Mouse (Mus musculus) midbrain, embryonic 13.5 days (tissue): ENCODE measurements around the gene Fam102a. TPM values are rescaled to one million over a fixed set of nuclear protein-coding genes. Genes with fewer than 3 reads are reported as not detected.
A peak's percentile ranks its signal among the peaks of the same experiment; 100 is the strongest.

ENCODE experiments used
- ATAC-seq: fragments of 200-750 bp; cut with Nextera tagmentation; 2 replicates; pipeline ENCODE4 v1.8.0; 2017; ENCODE audit warnings: mild to moderate bottlenecking, moderate TSS enrichment, moderate library complexity
- H3K27ac ChIP-seq: fragments of 300-500 bp; sonication (generic); 2 replicates; pipeline ENCODE4 v1.5.1; 2015; ENCODE audit warnings: inconsistent platforms, mild to moderate bottlenecking, moderate library complexity
- H3K27me3 ChIP-seq: fragments of 300-500 bp; sonication (generic); 2 replicates; pipeline ENCODE4 v1.6.1; 2015; ENCODE audit warnings: mild to moderate bottlenecking, inconsistent platforms
- H3K36me3 ChIP-seq: fragments of 300-500 bp; sonication (generic); 2 replicates; pipeline ENCODE4 v1.6.1; 2015; ENCODE audit warnings: mild to moderate bottlenecking, inconsistent platforms
- H3K4me1 ChIP-seq: fragments of 300-500 bp; sonication (generic); replicated peaks from 2 replicates; pipeline ENCODE4 v1.6.1; 2015; ENCODE audit warnings: inconsistent platforms
- H3K4me2 ChIP-seq: fragments of 300-500 bp; sonication (generic); replicated peaks from 2 replicates; pipeline ENCODE4 v1.6.1; 2015; ENCODE audit warnings: moderate library complexity, mild to moderate bottlenecking, inconsistent platforms
- H3K4me3 ChIP-seq: fragments of 300-500 bp; sonication (generic); replicated peaks from 2 replicates; pipeline ENCODE4 v1.5.1; 2015; ENCODE audit warnings: mild to moderate bottlenecking, inconsistent platforms
- H3K9ac ChIP-seq: fragments of 300-500 bp; sonication (generic); replicated peaks from 2 replicates; pipeline ENCODE4 v1.6.1; 2015; ENCODE audit warnings: mild to moderate bottlenecking, inconsistent platforms
- H3K9me3 ChIP-seq: fragments of 300-500 bp; sonication (generic); 2 replicates; pipeline ENCODE4 v1.6.1; 2016; ENCODE audit warnings: mild to moderate bottlenecking, inconsistent platforms
- WGBS: fragments of 180-500 bp; shearing (Covaris S2); methylation state at CpG from one replicate; pipeline ENCODE4 v1.1.7; 2015; 5-methylcytosine and 5-hydroxymethylcytosine counted together
- polyA plus RNA-seq: library from polyadenylated mRNA; unstranded; fragments of >200 nt; fragmentation: Nextera tagmentation; extraction: Ambion mirVana; gene quantifications from 2 replicates; pipeline ENCODE4 v1.2.1, GENCODE M21; 2015

The Fam102a gene
- polyA plus RNA-seq, 1 experiment from 2014 or later: 7.3 TPM

DNA sequence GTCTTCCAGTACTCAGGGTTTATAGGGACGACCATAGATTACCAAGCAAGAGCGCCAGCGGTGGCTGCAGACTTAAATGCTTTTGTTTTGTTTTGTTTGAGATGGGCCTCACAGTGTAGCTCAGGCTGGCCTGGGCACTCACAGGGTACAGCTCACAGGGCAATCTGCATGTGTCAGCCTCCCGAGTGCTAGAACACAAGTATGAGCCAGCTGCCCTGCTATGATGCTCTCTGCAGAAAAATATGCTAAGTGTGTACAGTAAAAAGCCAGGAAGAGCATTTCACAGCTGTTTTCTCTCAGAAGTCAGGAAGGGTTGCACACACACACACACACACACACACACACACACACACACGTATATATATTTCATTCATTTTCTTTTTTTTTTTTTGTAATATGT lies 34.7 kb upstream of the Fam102a start:
- Histone ChIP-seq H3K4me2 (no peak overlapping the region), H3K4me3 (no peak overlapping the region), H3K27ac (no peak overlapping the region), H3K9ac (no peak overlapping the region), H3K27me3 (no peaks in the 10 kb centered on the region), H3K36me3 (no peaks in the 10 kb centered on the region), H3K4me1 (no peaks in the 10 kb centered on the region), H3K9me3 (no peaks in the 10 kb centered on the region)
- WGBS: 80% methylated on average over 5 of the region's 5 CpGs
- ATAC-seq: no peak

- Histone ChIP-seq H3K9ac (no peak overlapping the region), H3K27me3 (no peaks in the 10 kb centered on the region), H3K4me3 (no peak overlapping the region), H3K27ac (no peak overlapping the region), H3K4me1 (no peaks in the 10 kb centered on the region), H3K36me3 (no peaks in the 10 kb centered on the region), H3K9me3 (no peaks in the 10 kb centered on the region), H3K4me2 (no peak overlapping the region)
- ATAC-seq: no peak
- WGBS: 74% methylated on average over 5 of the region's 5 CpGs
These were observed 33.3 kb upstream of the Fam102a start for GRCm38 (mm10) chr2:32501754-32502324.

DNA sequence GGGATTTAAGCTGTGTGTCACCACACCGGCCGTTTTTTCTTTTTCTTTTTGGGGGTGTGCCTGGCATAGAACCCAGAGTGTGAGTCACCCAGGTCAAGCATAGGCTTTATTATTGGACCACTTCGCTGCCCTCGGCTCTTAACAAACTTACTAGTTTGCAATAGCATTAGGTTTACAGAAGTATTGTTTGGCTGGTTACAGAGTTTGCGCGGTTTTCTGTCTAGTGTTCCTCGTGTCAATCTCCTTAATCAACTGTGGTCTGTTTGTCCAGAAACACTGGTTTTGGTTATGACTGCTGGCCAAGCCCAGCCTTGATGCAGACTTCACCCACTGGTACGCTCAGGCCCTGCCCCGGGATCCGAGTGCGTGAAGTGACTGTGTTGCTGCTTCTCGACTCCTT lies 32.3 kb upstream of the Fam102a start:
- H3K4me2 ChIP-seq: no peak overlapping the region
- 90% methylated on average over 12 of the region's 12 CpGs for WGBS
- H3K36me3 ChIP-seq: no peaks in the 10 kb centered on the region
- H3K27me3 ChIP-seq: no peaks in the 10 kb centered on the region
- no peak for ATAC-seq
- H3K27ac ChIP-seq: no peak overlapping the region
- H3K9me3 ChIP-seq: no peaks in the 10 kb centered on the region
- no peaks in the 10 kb centered on the region for H3K4me1 ChIP-seq
- no peak overlapping the region for H3K4me3 ChIP-seq
- no peak overlapping the region for H3K9ac ChIP-seq

DNA sequence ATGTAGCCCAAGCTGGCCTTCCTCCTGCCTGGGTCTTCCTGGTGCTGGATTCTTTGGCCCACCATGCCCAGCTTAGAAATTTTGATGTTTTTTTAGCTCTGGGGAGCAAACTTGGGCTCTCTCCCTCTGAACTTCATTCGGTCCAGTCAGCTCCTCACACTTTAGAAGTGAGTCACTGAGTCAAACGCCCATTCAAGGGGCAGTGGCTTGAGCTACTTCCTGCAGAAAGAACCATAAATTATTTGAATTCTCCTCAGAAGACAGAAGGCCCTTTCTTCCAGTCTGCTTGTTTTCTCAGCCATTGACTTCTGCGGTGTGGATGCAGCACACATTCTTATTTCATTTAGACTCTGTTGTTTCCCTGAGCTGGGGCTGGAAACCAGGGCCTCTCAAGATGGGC lies 31.5 kb upstream of the Fam102a start:
- Histone ChIP-seq H3K4me3 (no peak overlapping the region), H3K4me1 (no peaks in the 10 kb centered on the region), H3K27me3 (no peaks in the 10 kb centered on the region), H3K36me3 (no peaks in the 10 kb centered on the region), H3K27ac (no peak overlapping the region), H3K4me2 (no peak overlapping the region), H3K9me3 (no peaks in the 10 kb centered on the region), H3K9ac (no peak overlapping the region)
- no peak for ATAC-seq
- 76% methylated on average over 3 of the region's 3 CpGs for WGBS

DNA sequence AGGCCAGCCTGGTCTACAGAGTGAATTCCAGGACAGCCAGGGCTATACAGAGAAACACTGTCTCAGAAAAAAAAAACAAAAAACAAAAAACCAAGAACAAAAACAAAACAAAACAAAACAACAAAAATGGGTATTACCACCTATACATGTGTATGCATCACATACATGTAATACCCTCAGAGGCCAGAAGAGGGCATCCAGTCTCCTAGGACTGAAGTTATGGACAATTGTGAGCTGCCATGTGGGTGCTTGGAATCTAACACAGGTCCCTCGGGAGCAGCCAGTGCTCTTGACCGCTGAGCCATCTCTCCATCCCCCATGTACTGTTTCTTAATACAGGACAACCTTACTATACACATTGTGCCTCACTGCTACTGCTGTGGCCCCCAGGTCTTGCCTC lies 29.6 kb upstream of the Fam102a start:
- Histone ChIP-seq H3K4me1 (no peaks in the 10 kb centered on the region), H3K4me3 (no peak overlapping the region), H3K27me3 (no peaks in the 10 kb centered on the region), H3K9ac (no peak overlapping the region), H3K27ac (no peak overlapping the region), H3K36me3 (no peaks in the 10 kb centered on the region), H3K4me2 (no peak overlapping the region), H3K9me3 (no peaks in the 10 kb centered on the region)
- 98% methylated on average over 2 of the region's 2 CpGs for WGBS
- ATAC-seq: no peak

DNA sequence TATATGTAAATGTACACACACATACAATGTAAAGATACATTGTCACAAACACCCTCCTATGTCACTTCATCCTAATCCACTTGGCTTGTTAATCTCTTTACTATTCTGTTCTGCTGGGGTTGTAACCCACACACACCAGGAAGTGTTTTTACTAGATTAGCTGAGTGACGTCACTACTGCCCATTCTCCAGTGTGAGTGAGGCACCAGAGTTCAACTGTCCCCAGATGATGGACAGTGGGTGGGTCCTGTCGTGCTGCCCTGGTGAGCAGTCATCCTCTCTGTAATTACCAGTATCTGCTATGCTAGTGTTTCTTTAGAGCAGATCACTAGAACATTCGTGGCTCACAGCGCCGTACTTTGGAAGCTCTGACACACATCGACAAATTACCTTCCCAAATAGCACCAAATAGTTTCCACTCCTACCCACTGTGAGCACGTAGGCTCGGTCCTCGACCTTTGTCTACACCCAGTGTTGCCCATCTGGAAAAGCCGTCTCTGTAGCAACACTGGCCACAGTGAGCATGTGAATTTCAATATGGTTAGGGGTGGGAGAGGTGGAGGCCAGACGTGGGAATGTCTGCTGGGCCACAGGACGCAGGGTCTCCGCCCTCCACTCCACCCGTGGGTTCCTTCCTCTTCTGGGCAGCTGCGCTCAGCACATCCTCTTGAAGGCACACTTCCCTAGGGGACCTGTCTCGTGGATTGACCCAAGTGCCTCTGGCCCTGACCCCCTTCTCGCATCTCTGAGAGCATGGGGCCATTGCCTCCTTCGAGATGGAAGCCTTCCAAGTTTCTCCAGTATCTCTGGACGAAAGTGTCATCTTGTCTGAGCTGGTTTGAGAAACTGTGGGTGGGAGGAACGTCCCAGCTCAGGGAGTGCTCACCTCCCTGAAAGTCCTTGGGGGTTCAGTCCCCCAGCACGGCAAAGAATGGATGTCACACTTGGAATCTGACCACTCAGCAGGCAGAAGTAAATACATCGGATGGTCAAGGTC lies 28.2 kb upstream of the Fam102a start:
- 82% methylated on average over 22 of the region's 22 CpGs for WGBS

GRCm38 (mm10) chr2:32507906-32508305 lies 27.2 kb upstream of the Fam102a start:
- Histone ChIP-seq H3K9ac (no peak overlapping the region), H3K4me1 (no peaks in the 10 kb centered on the region), H3K9me3 (no peaks in the 10 kb centered on the region), H3K4me2 (no peak overlapping the region), H3K36me3 (no peaks in the 10 kb centered on the region), H3K27ac (no peak overlapping the region), H3K27me3 (no peaks in the 10 kb centered on the region), H3K4me3 (no peak overlapping the region)
- WGBS: 65% methylated on average over 9 of the region's 9 CpGs
- ATAC-seq: no peak

More for the DNA sequence above, 28.2 kb upstream of the Fam102a start:
- Histone ChIP-seq H3K4me1 (no peaks in the 10 kb centered on the region), H3K27ac (no peak overlapping the region), H3K4me2 (no peak overlapping the region), H3K27me3 (no peaks in the 10 kb centered on the region), H3K9ac (no peak overlapping the region), H3K36me3 (no peaks in the 10 kb centered on the region), H3K4me3 (no peak overlapping the region), H3K9me3 (no peaks in the 10 kb centered on the region)
- ATAC-seq: no peak

GRCm38 (mm10) chr2:32509287-32509686 lies 25.8 kb upstream of the Fam102a start:
- 54% methylated on average over 4 of the region's 4 CpGs for WGBS
- no peak overlapping the region; the same call in 1 of the 2 replicates for H3K27ac ChIP-seq
- H3K9me3 ChIP-seq: no peaks in the 10 kb centered on the region
- H3K4me1 ChIP-seq: no peaks in the 10 kb centered on the region
- no peak for ATAC-seq
- H3K9ac ChIP-seq: no peak overlapping the region
- no peak overlapping the region for H3K4me2 ChIP-seq
- no peaks in the 10 kb centered on the region for H3K27me3 ChIP-seq
- no peak overlapping the region for H3K4me3 ChIP-seq
- no peaks in the 10 kb centered on the region for H3K36me3 ChIP-seq

GRCm38 (mm10) chr2:32509896-32510295 lies 25.2 kb upstream of the Fam102a start:
- H3K36me3 ChIP-seq: no peaks in the 10 kb centered on the region
- WGBS: 48% methylated on average over 8 of the region's 8 CpGs
- no peak overlapping the region for H3K4me3 ChIP-seq
- ATAC-seq: no peak
- no peaks in the 10 kb centered on the region for H3K9me3 ChIP-seq
- H3K27ac ChIP-seq: peak overlapping the region; percentile 27; the same call in 1 of the 2 replicates
- no peaks in the 10 kb centered on the region for H3K4me1 ChIP-seq
- no peak overlapping the region for H3K9ac ChIP-seq
- H3K27me3 ChIP-seq: no peaks in the 10 kb centered on the region
- no peak overlapping the region for H3K4me2 ChIP-seq

DNA sequence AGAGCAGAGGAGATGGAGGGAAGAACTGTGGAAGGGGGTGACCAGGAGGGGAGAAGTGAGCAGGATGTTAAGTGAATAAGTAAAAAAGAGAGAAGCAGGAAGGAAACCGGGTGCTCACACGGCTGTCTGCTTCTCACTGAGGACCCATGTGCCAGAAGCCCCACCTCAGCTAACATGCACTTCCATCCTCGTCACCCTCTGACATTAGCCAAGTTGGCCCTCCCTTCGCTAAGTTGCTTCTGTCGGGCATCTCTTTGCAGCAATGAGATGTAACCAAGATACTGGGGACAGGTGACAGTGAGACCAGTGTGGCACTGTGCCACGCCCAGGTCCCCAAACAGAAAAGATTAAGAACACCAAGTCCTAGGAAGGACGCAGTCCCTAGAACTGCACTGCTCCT lies 22.5 kb upstream of the Fam102a start:
- Histone ChIP-seq H3K27me3 (no peaks in the 10 kb centered on the region), H3K4me1 (no peaks in the 10 kb centered on the region), H3K36me3 (no peaks in the 10 kb centered on the region), H3K9me3 (no peaks in the 10 kb centered on the region), H3K9ac (no peak overlapping the region), H3K27ac (no peak overlapping the region), H3K4me3 (no peak overlapping the region), H3K4me2 (no peak overlapping the region)
- 81% methylated on average over 7 of the region's 7 CpGs for WGBS
- no peak for ATAC-seq

- H3K9ac ChIP-seq: no peak overlapping the region
- no peak overlapping the region for H3K27ac ChIP-seq
- H3K9me3 ChIP-seq: no peaks in the 10 kb centered on the region
- H3K27me3 ChIP-seq: no peaks in the 10 kb centered on the region
- H3K4me3 ChIP-seq: no peak overlapping the region
- H3K4me1 ChIP-seq: no peaks in the 10 kb centered on the region
- ATAC-seq: no peak
- WGBS: 64% methylated on average over 6 of the region's 6 CpGs
- H3K4me2 ChIP-seq: no peak overlapping the region
- H3K36me3 ChIP-seq: no peaks in the 10 kb centered on the region
These were observed 20.8 kb upstream of the Fam102a start for GRCm38 (mm10) chr2:32514335-32514734.

DNA sequence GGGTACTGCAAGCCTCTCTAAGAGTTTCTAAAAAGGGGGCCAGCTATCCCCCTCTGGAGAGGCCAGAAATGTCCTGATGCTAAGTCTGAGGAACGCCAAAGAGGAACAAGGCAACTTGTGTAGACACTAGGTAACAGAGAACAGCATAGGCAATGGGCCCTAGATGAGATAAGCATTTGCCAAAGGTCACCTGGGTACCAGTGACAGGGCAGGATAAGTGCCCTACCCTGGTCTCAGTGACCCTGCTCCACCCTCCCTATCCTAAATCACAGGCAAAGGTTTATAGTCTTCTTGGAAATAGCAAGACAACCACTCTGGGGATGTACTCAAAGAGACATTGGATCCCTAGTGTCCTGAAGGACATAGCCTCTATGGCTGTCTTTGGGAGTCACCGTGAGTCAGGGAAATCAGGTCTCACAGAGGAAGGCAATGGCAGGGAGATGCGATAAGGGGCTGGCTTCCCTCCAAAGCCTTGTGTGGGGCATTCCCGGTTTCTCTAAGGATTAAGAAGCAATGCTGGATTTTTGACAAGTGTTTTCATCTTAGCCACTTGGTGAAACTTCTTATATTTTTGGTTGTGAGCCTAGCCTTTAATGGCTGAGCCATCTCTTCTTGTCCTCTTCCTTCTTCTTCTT lies 17.8 kb upstream of the Fam102a start:
- no peak overlapping the region for H3K9ac ChIP-seq
- H3K4me1 ChIP-seq: no peaks in the 10 kb centered on the region
- no peaks in the 10 kb centered on the region for H3K36me3 ChIP-seq
- no peaks in the 10 kb centered on the region for H3K9me3 ChIP-seq
- H3K4me2 ChIP-seq: no peak overlapping the region
- H3K27ac ChIP-seq: no peak overlapping the region
- H3K4me3 ChIP-seq: no peak overlapping the region
- 82% methylated on average over 4 of the region's 4 CpGs for WGBS
- ATAC-seq: no peak
- no peaks in the 10 kb centered on the region for H3K27me3 ChIP-seq
